Comparison of ENCODE assay signal across 8 mouse cellular contexts in the genomic region with DNA sequence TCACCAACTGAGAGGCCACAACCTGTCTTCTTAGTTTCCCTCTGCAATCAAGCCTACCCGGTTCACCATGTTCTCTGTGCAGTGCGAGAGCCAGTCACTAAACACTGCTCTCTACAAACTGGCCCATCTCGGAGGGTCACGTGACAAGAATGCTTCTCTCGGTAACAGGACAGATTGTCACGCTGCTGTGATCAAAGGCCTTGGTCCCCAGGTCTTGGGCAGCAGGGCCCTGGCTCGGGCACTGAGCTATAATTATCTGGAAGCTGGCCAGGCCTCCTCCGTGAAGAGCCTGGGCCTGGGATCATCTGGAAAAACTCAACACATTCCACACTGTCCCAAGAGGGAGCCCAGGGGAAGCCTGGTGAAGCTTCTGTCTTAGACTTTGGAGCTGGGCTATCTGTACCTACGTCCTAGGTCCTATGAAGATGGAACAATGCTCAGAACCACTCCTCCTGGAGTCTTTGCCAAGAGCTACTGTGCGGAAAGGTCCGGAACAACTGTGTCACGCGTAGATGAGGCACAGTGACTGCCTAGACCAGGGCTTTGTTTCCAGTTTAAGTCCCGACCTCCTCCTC. TPM values are rescaled to one million over a fixed set of nuclear protein-coding genes. Genes with fewer than 3 reads are reported as not detected.
A peak's percentile ranks its signal among the peaks of the same experiment; 100 is the strongest.
DNase-seq lines count a peak whose midpoint lies in the region; ATAC-seq and TF ChIP-seq lines count a peak whose summit lies in the region.

No protein-coding gene starts in this region.

- H3K4me3 ChIP-seq in liver, embryonic 12.5 days = no peak overlapping the region
- H3K4me3 ChIP-seq in liver, postnatal 0 days (ENCODE audit: low read depth, low read length) = no peak overlapping the region
- H3K4me3 ChIP-seq in heart, embryonic 10.5 days = peak overlapping the region; percentile 23; the same call in 1 of the 2 replicates
- H3K4me3 ChIP-seq in kidney, embryonic 14.5 days (ENCODE audit: low read length) = no peak overlapping the region
- H3K4me3 ChIP-seq in neural tube, embryonic 15.5 days (replicated peaks) = no peak overlapping the region

- ATAC-seq in liver, embryonic 12.5 days = 0 out of 2 replicates have a peak, but pooled peaks have one; percentile 30
- ATAC-seq in liver, postnatal 0 days = no peak
- peak; percentile 65 for ATAC-seq in kidney, embryonic 14.5 days (ENCODE audit: low FRiP score, low TSS enrichment)
- ATAC-seq in neural tube, embryonic 15.5 days (ENCODE audit: low FRiP score) = no peak

- DNase-seq in liver, postnatal 0 days = no peak
- DNase-seq in cerebellum, adult 8-10 months = peak; percentile 22
- peak; percentile 91 for DNase-seq in heart, embryonic 10.5 days (ENCODE audit: low spot score)
- DNase-seq in frontal cortex, postnatal 36 days (ENCODE audit: low spot score in 2 of 2) = no peak
- no peak for DNase-seq in right cerebral cortex, postnatal 4 days

- no peaks in the 10 kb centered on the region for H3K27me3 ChIP-seq in liver, embryonic 12.5 days (replicated peaks)
- H3K27me3 ChIP-seq in liver, postnatal 0 days (ENCODE audit: insufficient read depth, low read length) = no peaks in the 10 kb centered on the region
- no peaks in the 10 kb centered on the region for H3K27me3 ChIP-seq in heart, embryonic 10.5 days (ENCODE audit: insufficient read depth, poor library complexity, severe bottlenecking)
- no peaks in the 10 kb centered on the region for H3K27me3 ChIP-seq in kidney, embryonic 14.5 days (ENCODE audit: control insufficient read depth, insufficient read depth, low read length)
- 0 out of 2 replicates have a peak, but pooled peaks cover 3% of the 10 kb centered on the region for H3K27me3 ChIP-seq in neural tube, embryonic 15.5 days (replicated peaks)

- H3K4me2 ChIP-seq in liver, embryonic 12.5 days = no peak overlapping the region
- H3K4me2 ChIP-seq in liver, postnatal 0 days (ENCODE audit: low read depth, low read length) = no peak overlapping the region
- H3K4me2 ChIP-seq in kidney, embryonic 14.5 days (replicated peaks; ENCODE audit: low read depth, low read length) = no peak overlapping the region
- H3K4me2 ChIP-seq in neural tube, embryonic 15.5 days = no peak overlapping the region

- TF ChIP-seq CTCF in liver, postnatal 0 days (IDR thresholded peaks at IDR 0.05; ENCODE audit: low read depth) = no peak

- no peaks in the 10 kb centered on the region for H3K9me3 ChIP-seq in liver, embryonic 12.5 days (replicated peaks)
- H3K9me3 ChIP-seq in liver, postnatal 0 days (ENCODE audit: low read length) = no peaks in the 10 kb centered on the region
- no peaks in the 10 kb centered on the region for H3K9me3 ChIP-seq in heart, embryonic 10.5 days
- H3K9me3 ChIP-seq in kidney, embryonic 14.5 days (ENCODE audit: control insufficient read depth, low read length) = no peaks in the 10 kb centered on the region
- no peaks in the 10 kb centered on the region for H3K9me3 ChIP-seq in neural tube, embryonic 15.5 days (replicated peaks)

- H3K9ac ChIP-seq in liver, embryonic 12.5 days = no peak overlapping the region
- H3K9ac ChIP-seq in liver, postnatal 0 days (replicated peaks) = no peak overlapping the region
- no peak overlapping the region for H3K9ac ChIP-seq in kidney, embryonic 14.5 days (ENCODE audit: low read depth, low read length)
- no peak overlapping the region for H3K9ac ChIP-seq in neural tube, embryonic 15.5 days (replicated peaks)

- no peak overlapping the region for H3K27ac ChIP-seq in liver, embryonic 12.5 days
- no peak overlapping the region for H3K27ac ChIP-seq in liver, postnatal 0 days (ENCODE audit: low read depth)
- peak overlapping the region; percentile 88 for H3K27ac ChIP-seq in heart, embryonic 10.5 days
- peak overlapping the region; percentile 11; the same call in 1 of the 2 replicates for H3K27ac ChIP-seq in kidney, embryonic 14.5 days (ENCODE audit: low read depth, low read length)
- peak overlapping the region; percentile 75 for H3K27ac ChIP-seq in neural tube, embryonic 15.5 days (replicated peaks)

- H3K36me3 ChIP-seq in liver, embryonic 12.5 days = no peaks in the 10 kb centered on the region
- H3K36me3 ChIP-seq in liver, postnatal 0 days (replicated peaks; ENCODE audit: insufficient read depth, low read length) = no peaks in the 10 kb centered on the region
- H3K36me3 ChIP-seq in heart, embryonic 10.5 days = no peaks in the 10 kb centered on the region
- H3K36me3 ChIP-seq in kidney, embryonic 14.5 days (ENCODE audit: control insufficient read depth, insufficient read depth, low read length) = no peaks in the 10 kb centered on the region
- no peaks in the 10 kb centered on the region for H3K36me3 ChIP-seq in neural tube, embryonic 15.5 days

- TF ChIP-seq EP300 in liver, postnatal 0 days (IDR thresholded peaks at IDR 0.05; ENCODE audit: low read depth) = no peak

- WGBS in liver, embryonic 12.5 days (ENCODE audit: insufficient replicate concordance) = 68% methylated on average over 14 of the region's 14 CpGs
- WGBS in liver, postnatal 0 days (ENCODE audit: insufficient replicate concordance) = 65% methylated on average over 14 of the region's 14 CpGs
- WGBS in heart, embryonic 10.5 days = 24% methylated on average over 14 of the region's 14 CpGs
- 34% methylated on average over 14 of the region's 14 CpGs for WGBS in kidney, embryonic 14.5 days
- WGBS in neural tube, embryonic 15.5 days = 44% methylated on average over 14 of the region's 14 CpGs

- H3K4me1 ChIP-seq in liver, embryonic 12.5 days = peaks cover 22% of the 10 kb centered on the region
- H3K4me1 ChIP-seq in liver, postnatal 0 days (ENCODE audit: insufficient read depth) = peaks cover 4% of the 10 kb centered on the region
- H3K4me1 ChIP-seq in heart, embryonic 10.5 days = peaks cover 80% of the 10 kb centered on the region
- H3K4me1 ChIP-seq in kidney, embryonic 14.5 days (ENCODE audit: control insufficient read depth, insufficient read depth, low read length) = peaks cover 40% of the 10 kb centered on the region
- peaks cover 39% of the 10 kb centered on the region for H3K4me1 ChIP-seq in neural tube, embryonic 15.5 days

RNA-seq across cellular contexts. Expression of a gene that starts 35.6 kb away (rescaled TPM):
- polyA plus RNA-seq in liver, embryonic 12.5 days (2016; fragmentation: Nextera tagmentation; extraction: Ambion mirVana) = 111 and 112 TPM in 2 replicates
- polyA plus RNA-seq in liver, postnatal 0 days (2015; fragmentation: Nextera tagmentation; extraction: Ambion mirVana) = 109 and 119 TPM in 2 replicates
- polyA plus RNA-seq in heart, embryonic 10.5 days (2016; fragmentation: Nextera tagmentation; extraction: Ambion mirVana) = 121 and 128 TPM in 2 replicates
- 155 and 197 TPM in 2 replicates for polyA plus RNA-seq in kidney, embryonic 14.5 days (2014; fragmentation: Nextera tagmentation; extraction: Ambion mirVana)
- polyA plus RNA-seq in neural tube, embryonic 15.5 days (2015; fragmentation: Nextera tagmentation; extraction: Ambion mirVana) = 132 and 140 TPM in 2 replicates

Comparison
In these comparisons a context has a peak if more than half of its experiments do, and no peak if none do; other contexts are left out.
1. ATAC-seq: peak in liver, embryonic 12.5 days (single experiment) and kidney, embryonic 14.5 days (single experiment); none in liver, postnatal 0 days (single experiment) and neural tube, embryonic 15.5 days (single experiment).
2. H3K27ac ChIP-seq: peak in heart, embryonic 10.5 days (single experiment), kidney, embryonic 14.5 days (single experiment) and neural tube, embryonic 15.5 days (single experiment); none in liver, embryonic 12.5 days (single experiment) and liver, postnatal 0 days (single experiment).
3. DNase-seq: peak in cerebellum, adult 8-10 months (single experiment) and heart, embryonic 10.5 days (single experiment); none in liver, postnatal 0 days (single experiment), frontal cortex, postnatal 36 days (0 of 2) and right cerebral cortex, postnatal 4 days (single experiment).